Mouse (Mus musculus) Patski (cell line): Measurements from ENCODE around the gene Cds2. TPM values are rescaled to one million over a fixed set of nuclear protein-coding genes. Genes with fewer than 3 reads are reported as not detected.
"Not testable (repeated sequence)": the region's sequence is repeated elsewhere in the genome, so short reads cannot be mapped to it uniquely, and the experiment has no call there.

ENCODE experiments used
- ATAC-seq: fragments of 100-300 bp; one replicate; pipeline ENCODE4 v1.8.0; 2021
- CTCF ChIA-PET: fragments of 350-600 bp; sonication (Branson Sonifier 250); formaldehyde crosslinking; loops from one replicate; lab custom pipeline; 2022; ENCODE audit warnings: inconsistent platforms; lab: Charles Lee
- POLR2A ChIA-PET: fragments of 350-600 bp; sonication (Branson Sonifier 250); formaldehyde crosslinking; loops from one replicate; lab custom pipeline; 2022; ENCODE audit warnings: antibody characterized with exemption, inconsistent platforms; lab: Charles Lee
- DNase-seq: peaks from one replicate; pipeline ENCODE4 v3.0.0-alpha.2; 2011; ENCODE audit warnings: low read depth, low spot score
- H3K27me3 ChIP-seq: fragments of 371-371 bp; one replicate; pipeline ENCODE4 v1.5.1; 2021
- CTCF ChIP-seq: fragments of 100-300 bp; IDR thresholded peaks from one replicate; pipeline ENCODE4 v1.5.1; 2021
- in situ Hi-C: fragments of 300-500 bp; cut with MboI; formaldehyde crosslinking; loops from 3 replicates; pipeline ENCODE4 v1.11.1; 2018; ENCODE audit warnings: low pct_unique_long_range_greater_than_20kb, mixed read lengths
- polyA plus RNA-seq: library from polyadenylated mRNA; unstranded; gene quantifications from one replicate; pipeline ENCODE4 v1.2.3, GENCODE M21; 2021

The Cds2 gene
- polyA plus RNA-seq = 48.0 TPM

- ATAC-seq (peak; percentile 99), DNase-seq (peak; percentile 95)
- ChIA-PET POLR2A (interaction anchor here (0.7 kb wide), 1 partner anchor 28 kb away, joined by 4 read pairs; no protein-coding TSS in a partner anchor), CTCF (interaction anchor here (1.1 to 1.6 kb wide), 3 partner anchors 9 to 17 kb away, joined by 3 read pairs; no protein-coding TSS in a partner anchor)
- in situ Hi-C loops = no loop called here
- no peaks in the 10 kb centered on the region for H3K27me3 ChIP-seq
- peak; percentile 89 for TF ChIP-seq CTCF
These were observed at the start of gene Cds2 for GRCm38 (mm10) chr2:132262879-132263398. TSS of gene Cds2 (plus strand) at chr2:132263148.

GRCm38 (mm10) chr2:132221611-132222073 lies 41.3 kb upstream of the Cds2 start:
- ChIA-PET POLR2A (interaction anchor here (0.6 kb wide), 1 partner anchor 24 kb away, joined by 3 read pairs; no protein-coding TSS in a partner anchor), CTCF (interaction anchor here (1.0 to 1.6 kb wide), 3 partner anchors 13 to 19 kb away, joined by 3 to 4 read pairs (median 3); no protein-coding TSS in a partner anchor)
- no peaks in the 10 kb centered on the region for H3K27me3 ChIP-seq
- DNase-seq (no peak), ATAC-seq (no peak)
- TF ChIP-seq CTCF = no peak
- in situ Hi-C loops = loop anchor here (5.0 kb wide), 1 partner anchor 74 kb away; the partner anchor contains the start of gene Slc23a2

- POLR2A ChIA-PET = no interaction called here
- H3K27me3 ChIP-seq = no peaks in the 10 kb centered on the region
- DNase-seq (no peak), ATAC-seq (no peak)
- in situ Hi-C loops = loop anchor here (5.0 kb wide), 1 partner anchor 77 kb away; the partner anchor contains the start of gene Slc23a2
- CTCF ChIA-PET = interaction anchor here (0.9 kb wide), 1 partner anchor 16 kb away, joined by 3 read pairs; no protein-coding TSS in a partner anchor
- no peak for TF ChIP-seq CTCF
These were observed 38.6 kb upstream of the Cds2 start for GRCm38 (mm10) chr2:132224359-132224758.

- in situ Hi-C loops = no loop called here
- no peaks in the 10 kb centered on the region for H3K27me3 ChIP-seq
- CTCF ChIA-PET = no interaction called here
- TF ChIP-seq CTCF = no peak
- DNase-seq (no peak), ATAC-seq (no peak)
- POLR2A ChIA-PET = no interaction called here
These were observed 30.5 kb upstream of the Cds2 start for GRCm38 (mm10) chr2:132232413-132232945.

- POLR2A ChIA-PET = no interaction called here
- ATAC-seq (no peak), DNase-seq (no peak)
- H3K27me3 ChIP-seq = no peaks in the 10 kb centered on the region
- CTCF ChIA-PET = interaction anchor here (1.4 kb wide), 1 partner anchor 13 kb away, joined by 4 read pairs; no protein-coding TSS in a partner anchor
- in situ Hi-C loops = no loop called here
- no peak for TF ChIP-seq CTCF
These were observed 28.8 kb upstream of the Cds2 start for GRCm38 (mm10) chr2:132233985-132234765.

GRCm38 (mm10) chr2:132235291-132235690 lies 27.7 kb upstream of the Cds2 start:
- in situ Hi-C loops = loop anchor here (5.0 kb wide), 1 partner anchor 413 kb away; no protein-coding TSS in a partner anchor
- TF ChIP-seq CTCF = no peak
- DNase-seq (no peak), ATAC-seq (no peak)
- no peaks in the 10 kb centered on the region for H3K27me3 ChIP-seq
- CTCF ChIA-PET = interaction anchor here (1.3 to 1.4 kb wide), 2 partner anchors 14 to 253 kb away, joined by 3 to 4 read pairs; no protein-coding TSS in a partner anchor
- POLR2A ChIA-PET = no interaction called here

GRCm38 (mm10) chr2:132235975-132236374 lies 27.0 kb upstream of the Cds2 start:
- DNase-seq (no peak), ATAC-seq (no peak)
- in situ Hi-C loops = loop anchor here (5.0 kb wide), 1 partner anchor 414 kb away; no protein-coding TSS in a partner anchor
- TF ChIP-seq CTCF = no peak
- H3K27me3 ChIP-seq = no peaks in the 10 kb centered on the region
- POLR2A ChIA-PET = no interaction called here
- CTCF ChIA-PET = interaction anchor here (1.3 kb wide), 1 partner anchor 254 kb away, joined by 3 read pairs; no protein-coding TSS in a partner anchor

- H3K27me3 ChIP-seq, DNase-seq, ATAC-seq: not testable (repeated sequence)
- in situ Hi-C loops = loop anchor here (5.0 kb wide), 1 partner anchor 417 kb away; no protein-coding TSS in a partner anchor
- POLR2A ChIA-PET = interaction anchor here (1.2 kb wide), 1 partner anchor 14 kb away, joined by 3 read pairs; the partner anchor contains the start of gene Pcna
- CTCF ChIA-PET = interaction anchor here (0.9 kb wide), 1 partner anchor 18 kb away, joined by 3 read pairs; no protein-coding TSS in a partner anchor
These were observed 23.5 kb upstream of the Cds2 start for GRCm38 (mm10) chr2:132239434-132239833.

- CTCF ChIA-PET = interaction anchor here (0.7 to 1.4 kb wide), 5 partner anchors 16 to 176 kb away, joined by 3 to 5 read pairs (median 3); no protein-coding TSS in a partner anchor
- ATAC-seq, POLR2A ChIA-PET, H3K27me3 ChIP-seq, DNase-seq: not testable (repeated sequence)
- in situ Hi-C loops = loop anchor here (5.0 kb wide), 1 partner anchor 103 kb away; no protein-coding TSS in a partner anchor
- peak; percentile 82 for TF ChIP-seq CTCF
These were observed 22.5 kb upstream of the Cds2 start for GRCm38 (mm10) chr2:132240457-132240856.

GRCm38 (mm10) chr2:132243370-132243769 lies 19.6 kb upstream of the Cds2 start:
- no peak for DNase-seq
- no peak for TF ChIP-seq CTCF
- H3K27me3 ChIP-seq = no peaks in the 10 kb centered on the region
- ATAC-seq = no peak
- in situ Hi-C loops = loop anchor here (5.0 kb wide), 1 partner anchor 106 kb away; no protein-coding TSS in a partner anchor
- POLR2A ChIA-PET = no interaction called here
- CTCF ChIA-PET = no interaction called here
